Mouse (Mus musculus): ENCODE measurements around the gene Nr3c2. TPM values are rescaled to one million over a fixed set of nuclear protein-coding genes. Genes with fewer than 3 reads are reported as not detected.

Nr3c2 gene
- polyA plus RNA-seq, 1 experiment from 2014 or later, result 6.0 TPM

DNA sequence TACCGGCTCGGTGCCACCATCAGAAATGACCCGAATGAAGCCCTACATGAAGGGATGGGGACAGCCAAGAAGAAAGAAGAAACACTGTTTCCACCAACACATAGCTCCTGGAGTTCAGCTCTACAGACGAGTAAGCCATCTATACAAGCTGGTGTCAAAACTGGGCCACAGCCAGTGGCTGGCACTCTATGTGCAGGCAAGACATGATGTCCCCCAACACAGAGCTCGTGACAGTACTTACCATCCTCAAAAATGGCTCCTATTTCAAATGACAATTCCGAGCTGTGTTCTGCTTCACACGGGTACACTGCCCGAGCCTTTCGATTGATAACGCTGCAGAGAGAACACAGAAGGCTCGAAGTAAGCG lies 357.8 kb downstream of the Nr3c2 start:
- H3K9me3 ChIP-seq (ENCODE audit: control insufficient read depth, low read length), result no peaks in the 10 kb centered on the region
- H3K4me1 ChIP-seq (replicated peaks; ENCODE audit: control insufficient read depth, insufficient read depth, low read length), result no peaks in the 10 kb centered on the region
- WGBS, result 97% methylated on average over 12 of the region's 12 CpGs
- no peak for ATAC-seq (ENCODE audit: low FRiP score)
- no peak overlapping the region for H3K9ac ChIP-seq
- H3K36me3 ChIP-seq (replicated peaks; ENCODE audit: control insufficient read depth, insufficient read depth), result no peaks in the 10 kb centered on the region
- H3K27ac ChIP-seq, result no peak overlapping the region
- no peak overlapping the region for H3K4me2 ChIP-seq (replicated peaks)
- DNase-seq (ENCODE audit: low spot score), result no peak
- H3K27me3 ChIP-seq (ENCODE audit: control insufficient read depth, insufficient read depth, low read length), result no peaks in the 10 kb centered on the region
- no peak overlapping the region for H3K4me3 ChIP-seq (replicated peaks; ENCODE audit: low read length)

DNA sequence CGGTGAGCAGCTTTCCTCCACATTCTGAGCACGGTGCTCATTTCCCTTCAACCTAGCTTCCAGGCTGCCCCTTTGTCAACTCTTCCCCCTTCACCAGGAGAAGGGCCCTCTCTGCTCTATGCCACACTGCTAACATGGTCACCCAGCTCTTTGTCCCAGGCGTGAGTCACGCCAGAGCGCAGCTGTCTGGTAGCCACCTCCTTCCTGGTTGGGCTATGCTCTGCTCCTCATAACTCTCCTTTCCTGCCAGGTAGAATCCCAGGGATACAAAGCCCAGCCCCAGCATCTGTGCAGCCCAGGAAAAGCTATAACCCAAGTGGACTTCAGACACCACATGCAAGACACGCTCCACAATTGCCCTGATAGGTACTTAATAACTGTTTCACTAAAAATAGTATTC lies 362.0 kb downstream of the Nr3c2 start:
- DNase-seq (ENCODE audit: low spot score) (no peak), ATAC-seq (ENCODE audit: low FRiP score) (no peak)
- no peaks in the 10 kb centered on the region for H3K9me3 ChIP-seq (ENCODE audit: control insufficient read depth, low read length)
- H3K4me3 ChIP-seq (replicated peaks; ENCODE audit: low read length), result no peak overlapping the region
- H3K36me3 ChIP-seq (replicated peaks; ENCODE audit: control insufficient read depth, insufficient read depth), result no peaks in the 10 kb centered on the region
- H3K9ac ChIP-seq, result no peak overlapping the region
- H3K27ac ChIP-seq, result no peak overlapping the region
- H3K4me1 ChIP-seq (replicated peaks; ENCODE audit: control insufficient read depth, insufficient read depth, low read length), result no peaks in the 10 kb centered on the region
- 90% methylated on average over 6 of the region's 6 CpGs for WGBS
- H3K27me3 ChIP-seq (ENCODE audit: control insufficient read depth, insufficient read depth, low read length), result no peaks in the 10 kb centered on the region
- no peak overlapping the region for H3K4me2 ChIP-seq (replicated peaks)

DNA sequence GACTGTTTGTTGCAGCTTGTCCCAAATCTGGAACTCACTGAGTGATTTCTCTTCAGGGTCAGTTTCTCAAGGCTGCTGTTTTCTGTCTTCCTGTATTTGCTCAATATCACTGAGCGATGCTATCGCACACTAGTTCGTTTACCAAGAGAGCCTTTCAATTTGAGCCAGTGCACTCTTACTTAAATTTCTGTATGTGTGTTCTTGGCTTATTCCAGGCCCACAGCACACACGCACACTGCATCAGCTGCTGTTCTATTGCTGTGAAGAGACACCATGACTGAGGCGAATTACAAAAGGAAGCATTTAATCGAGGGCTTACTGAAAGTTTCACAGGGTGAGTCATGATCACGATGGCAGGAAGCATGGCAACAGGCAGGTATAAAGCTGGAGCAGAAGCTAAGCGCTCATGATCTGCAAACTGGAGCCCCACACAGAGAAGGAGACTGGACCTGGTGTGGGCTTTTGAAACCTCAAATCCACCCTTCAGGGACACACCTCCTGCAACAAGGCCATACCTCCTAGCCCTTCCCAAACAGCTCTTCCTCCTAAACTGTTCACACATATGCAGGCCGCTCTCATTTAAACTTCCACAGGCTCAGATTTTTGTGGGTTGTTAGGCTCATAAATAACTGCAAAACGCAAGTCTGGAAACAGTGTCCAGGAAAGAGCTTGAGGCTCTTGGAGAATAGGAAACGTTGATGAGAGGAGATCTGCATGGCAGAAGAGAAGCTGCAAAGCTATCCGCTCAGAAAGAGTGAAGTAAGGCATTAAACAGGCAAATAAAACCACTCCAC lies 363.2 kb downstream of the Nr3c2 start:
- H3K36me3 ChIP-seq (replicated peaks; ENCODE audit: control insufficient read depth, insufficient read depth), result no peaks in the 10 kb centered on the region
- no peak overlapping the region for H3K4me2 ChIP-seq (replicated peaks)
- H3K27ac ChIP-seq, result no peak overlapping the region
- no peaks in the 10 kb centered on the region for H3K4me1 ChIP-seq (replicated peaks; ENCODE audit: control insufficient read depth, insufficient read depth, low read length)
- H3K4me3 ChIP-seq (replicated peaks; ENCODE audit: low read length), result no peak overlapping the region
- no peaks in the 10 kb centered on the region for H3K9me3 ChIP-seq (ENCODE audit: control insufficient read depth, low read length)
- H3K9ac ChIP-seq, result no peak overlapping the region
- DNase-seq (ENCODE audit: low spot score), result no peak
- no peak for ATAC-seq (ENCODE audit: low FRiP score)
- 88% methylated on average over 12 of the region's 12 CpGs for WGBS
- no peaks in the 10 kb centered on the region for H3K27me3 ChIP-seq (ENCODE audit: control insufficient read depth, insufficient read depth, low read length)

DNA sequence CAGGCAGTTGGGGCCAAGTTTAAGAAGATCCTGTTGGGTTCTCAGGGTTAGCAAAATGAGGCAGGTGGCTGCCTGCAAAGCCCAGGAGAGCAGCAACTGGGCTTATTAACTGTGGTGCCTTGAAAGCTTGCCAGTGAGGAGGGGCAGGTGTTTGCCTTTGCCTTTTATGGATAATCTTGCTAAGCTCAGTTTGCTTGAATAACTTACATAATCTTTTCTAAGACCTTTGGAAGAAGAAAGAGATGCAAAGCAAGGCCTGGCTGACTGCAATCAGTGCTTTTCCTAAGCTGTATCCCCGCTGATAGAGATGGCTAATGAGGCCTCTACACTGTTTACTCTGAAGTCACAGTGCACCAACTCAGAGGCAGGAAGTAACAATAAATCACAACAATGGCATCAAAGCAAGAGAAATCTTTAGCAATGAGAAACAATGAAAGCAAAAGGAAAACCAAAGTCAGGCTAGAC lies 368.7 kb downstream of the Nr3c2 start:
- H3K9me3 ChIP-seq (ENCODE audit: control insufficient read depth, low read length), result peaks cover 8% of the 10 kb centered on the region
- no peak for DNase-seq (ENCODE audit: low spot score)
- no peaks in the 10 kb centered on the region for H3K27me3 ChIP-seq (ENCODE audit: control insufficient read depth, insufficient read depth, low read length)
- H3K4me3 ChIP-seq (replicated peaks; ENCODE audit: low read length), result no peak overlapping the region
- no peak for ATAC-seq (ENCODE audit: low FRiP score)
- H3K36me3 ChIP-seq (replicated peaks; ENCODE audit: control insufficient read depth, insufficient read depth), result no peaks in the 10 kb centered on the region
- WGBS, result 54% methylated on average over 1 of the region's 1 CpGs
- no peak overlapping the region for H3K4me2 ChIP-seq (replicated peaks)
- no peak overlapping the region for H3K27ac ChIP-seq
- H3K9ac ChIP-seq, result no peak overlapping the region
- no peaks in the 10 kb centered on the region for H3K4me1 ChIP-seq (replicated peaks; ENCODE audit: control insufficient read depth, insufficient read depth, low read length)

DNA sequence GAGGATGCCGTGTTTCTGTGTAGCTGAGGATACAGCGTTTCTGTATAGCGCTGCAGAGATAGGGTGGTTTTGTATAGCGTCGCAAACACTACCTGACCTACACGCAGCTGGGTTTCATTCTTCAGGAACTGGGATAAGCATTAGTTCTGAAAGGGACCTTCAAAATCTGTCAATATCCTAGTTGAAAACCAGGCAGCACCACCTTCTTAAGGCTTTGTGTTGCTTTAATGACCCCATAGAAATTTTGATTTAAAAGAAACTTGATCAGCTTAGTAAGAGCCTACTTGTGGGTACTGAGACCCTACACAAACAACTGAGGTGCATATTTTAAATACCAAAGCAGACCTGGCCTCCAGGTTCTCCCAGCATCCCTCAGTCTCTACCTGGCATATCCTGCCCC lies 372.9 kb downstream of the Nr3c2 start:
- Histone ChIP-seq H3K4me2 (replicated peaks) (no peak overlapping the region), H3K9ac (no peak overlapping the region), H3K27ac (no peak overlapping the region), H3K4me3 (replicated peaks; ENCODE audit: low read length) (no peak overlapping the region), H3K4me1 (replicated peaks; ENCODE audit: control insufficient read depth, insufficient read depth, low read length) (no peaks in the 10 kb centered on the region), H3K9me3 (ENCODE audit: control insufficient read depth, low read length) (peaks cover 8% of the 10 kb centered on the region), H3K36me3 (replicated peaks; ENCODE audit: control insufficient read depth, insufficient read depth) (no peaks in the 10 kb centered on the region), H3K27me3 (ENCODE audit: control insufficient read depth, insufficient read depth, low read length) (no peaks in the 10 kb centered on the region)
- 91% methylated on average over 6 of the region's 6 CpGs for WGBS
- DNase-seq (ENCODE audit: low spot score) (no peak), ATAC-seq (ENCODE audit: low FRiP score) (no peak)

DNA sequence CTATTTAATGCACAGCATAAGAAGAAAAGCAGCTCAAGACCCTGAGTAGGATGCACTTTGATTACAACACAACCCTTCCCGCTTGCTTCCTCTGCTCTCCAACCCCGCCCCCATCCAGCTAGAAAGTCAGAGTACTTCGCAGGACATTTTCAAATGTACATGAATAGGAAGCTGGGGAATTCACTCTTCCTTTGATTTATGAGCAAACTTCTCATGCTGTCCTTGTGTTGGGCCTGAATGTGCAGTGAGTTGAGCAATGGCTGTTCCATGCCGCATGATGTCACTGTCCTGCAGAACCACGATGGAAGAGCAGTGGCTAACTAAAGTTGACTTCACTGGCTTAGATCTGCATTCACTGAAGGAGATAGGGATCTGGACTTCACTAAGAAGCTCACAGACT lies 376.3 kb downstream of the Nr3c2 start:
- H3K27ac ChIP-seq, result no peak overlapping the region
- H3K27me3 ChIP-seq (ENCODE audit: control insufficient read depth, insufficient read depth, low read length), result no peaks in the 10 kb centered on the region
- H3K4me3 ChIP-seq (replicated peaks; ENCODE audit: low read length), result no peak overlapping the region
- 92% methylated on average over 5 of the region's 5 CpGs for WGBS
- H3K4me2 ChIP-seq (replicated peaks), result no peak overlapping the region
- H3K9ac ChIP-seq, result no peak overlapping the region
- ATAC-seq (ENCODE audit: low FRiP score) (no peak), DNase-seq (ENCODE audit: low spot score) (no peak)
- H3K36me3 ChIP-seq (replicated peaks; ENCODE audit: control insufficient read depth, insufficient read depth), result no peaks in the 10 kb centered on the region
- no peaks in the 10 kb centered on the region for H3K9me3 ChIP-seq (ENCODE audit: control insufficient read depth, low read length)
- H3K4me1 ChIP-seq (replicated peaks; ENCODE audit: control insufficient read depth, insufficient read depth, low read length), result no peaks in the 10 kb centered on the region

DNA sequence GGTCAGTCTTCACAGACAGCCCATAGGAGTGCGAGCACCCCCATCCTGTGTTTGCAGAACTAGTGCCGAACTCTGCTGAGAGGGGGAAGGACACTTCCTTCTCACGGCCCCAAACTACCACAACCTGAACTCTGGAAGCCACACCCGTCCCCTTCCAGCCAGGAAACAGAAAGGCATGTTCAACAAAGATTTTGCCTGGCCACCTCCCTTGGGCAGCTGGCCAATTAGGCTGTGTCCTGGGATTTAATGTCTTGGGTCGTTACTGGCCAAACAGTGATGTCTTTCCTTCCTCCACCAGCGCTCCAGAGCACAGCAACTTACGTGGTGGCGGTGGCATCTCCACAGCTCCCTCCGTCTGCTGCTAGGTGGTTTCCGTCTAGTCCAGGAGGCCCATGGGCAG lies 377.6 kb downstream of the Nr3c2 start:
- Histone ChIP-seq H3K27ac (no peak overlapping the region), H3K4me2 (replicated peaks) (no peak overlapping the region), H3K9ac (no peak overlapping the region), H3K4me3 (replicated peaks; ENCODE audit: low read length) (no peak overlapping the region), H3K9me3 (ENCODE audit: control insufficient read depth, low read length) (no peaks in the 10 kb centered on the region), H3K4me1 (replicated peaks; ENCODE audit: control insufficient read depth, insufficient read depth, low read length) (no peaks in the 10 kb centered on the region), H3K36me3 (replicated peaks; ENCODE audit: control insufficient read depth, insufficient read depth) (no peaks in the 10 kb centered on the region), H3K27me3 (ENCODE audit: control insufficient read depth, insufficient read depth, low read length) (no peaks in the 10 kb centered on the region)
- no peak for ATAC-seq (ENCODE audit: low FRiP score)
- DNase-seq (ENCODE audit: low spot score), result no peak
- WGBS, result 89% methylated on average over 10 of the region's 10 CpGs

DNA sequence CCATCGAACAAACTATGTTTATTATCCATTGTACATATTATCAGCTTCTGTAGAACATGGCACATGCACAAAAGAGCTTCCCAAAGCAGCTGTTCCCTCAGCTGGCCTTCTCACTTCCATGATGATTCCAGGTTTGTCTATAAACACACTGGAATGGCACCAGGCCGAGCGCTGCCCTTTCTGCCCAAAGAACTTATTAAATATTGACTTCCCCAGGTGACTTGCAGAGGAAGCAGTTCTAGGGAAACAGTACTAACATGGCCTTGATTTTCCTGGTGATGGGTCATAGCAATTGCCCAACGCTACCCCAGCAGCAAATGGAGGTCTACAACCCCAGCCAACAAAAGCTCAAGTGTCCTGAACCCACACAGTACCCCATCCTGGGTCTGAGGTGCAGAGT lies 379.0 kb downstream of the Nr3c2 start:
- Histone ChIP-seq H3K9ac (no peak overlapping the region), H3K27ac (no peak overlapping the region), H3K27me3 (ENCODE audit: control insufficient read depth, insufficient read depth, low read length) (no peaks in the 10 kb centered on the region), H3K4me3 (replicated peaks; ENCODE audit: low read length) (no peak overlapping the region), H3K9me3 (ENCODE audit: control insufficient read depth, low read length) (no peaks in the 10 kb centered on the region), H3K4me2 (replicated peaks) (no peak overlapping the region), H3K36me3 (replicated peaks; ENCODE audit: control insufficient read depth, insufficient read depth) (no peaks in the 10 kb centered on the region), H3K4me1 (replicated peaks; ENCODE audit: control insufficient read depth, insufficient read depth, low read length) (no peaks in the 10 kb centered on the region)
- ATAC-seq (ENCODE audit: low FRiP score) (no peak), DNase-seq (ENCODE audit: low spot score) (no peak)
- WGBS, result 92% methylated on average over 4 of the region's 4 CpGs

DNA sequence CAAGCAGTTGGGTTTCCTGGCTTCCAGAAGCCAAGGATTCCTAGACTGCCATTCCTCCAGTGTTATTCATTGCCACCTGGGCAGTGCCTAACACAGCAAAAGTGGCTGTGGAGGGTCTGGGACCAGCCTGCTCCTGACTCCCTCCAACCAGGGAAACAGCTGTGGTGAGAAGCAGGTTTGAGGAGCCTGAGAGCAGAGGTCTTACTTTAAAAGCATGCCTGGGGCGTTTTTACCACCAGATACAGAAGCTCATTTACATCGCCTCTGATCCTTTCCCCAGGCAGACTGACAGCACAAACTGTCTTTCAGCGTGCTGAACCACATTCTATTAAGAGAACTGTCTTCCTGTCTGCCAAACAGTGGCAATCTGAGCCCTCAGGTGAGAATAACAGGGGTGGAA lies 380.7 kb downstream of the Nr3c2 start:
- no peaks in the 10 kb centered on the region for H3K4me1 ChIP-seq (replicated peaks; ENCODE audit: control insufficient read depth, insufficient read depth, low read length)
- H3K36me3 ChIP-seq (replicated peaks; ENCODE audit: control insufficient read depth, insufficient read depth), result no peaks in the 10 kb centered on the region
- 54% methylated on average over 3 of the region's 3 CpGs for WGBS
- H3K4me2 ChIP-seq (replicated peaks), result no peak overlapping the region
- DNase-seq (ENCODE audit: low spot score) (no peak), ATAC-seq (ENCODE audit: low FRiP score) (no peak)
- H3K27ac ChIP-seq, result no peak overlapping the region
- no peak overlapping the region for H3K4me3 ChIP-seq (replicated peaks; ENCODE audit: low read length)
- no peaks in the 10 kb centered on the region for H3K27me3 ChIP-seq (ENCODE audit: control insufficient read depth, insufficient read depth, low read length)
- no peaks in the 10 kb centered on the region for H3K9me3 ChIP-seq (ENCODE audit: control insufficient read depth, low read length)
- no peak overlapping the region for H3K9ac ChIP-seq

Data from hindbrain, embryonic 14.5 days (tissue).